Comparison of ENCODE assay signal across 9 mouse cellular contexts in the genomic region with DNA sequence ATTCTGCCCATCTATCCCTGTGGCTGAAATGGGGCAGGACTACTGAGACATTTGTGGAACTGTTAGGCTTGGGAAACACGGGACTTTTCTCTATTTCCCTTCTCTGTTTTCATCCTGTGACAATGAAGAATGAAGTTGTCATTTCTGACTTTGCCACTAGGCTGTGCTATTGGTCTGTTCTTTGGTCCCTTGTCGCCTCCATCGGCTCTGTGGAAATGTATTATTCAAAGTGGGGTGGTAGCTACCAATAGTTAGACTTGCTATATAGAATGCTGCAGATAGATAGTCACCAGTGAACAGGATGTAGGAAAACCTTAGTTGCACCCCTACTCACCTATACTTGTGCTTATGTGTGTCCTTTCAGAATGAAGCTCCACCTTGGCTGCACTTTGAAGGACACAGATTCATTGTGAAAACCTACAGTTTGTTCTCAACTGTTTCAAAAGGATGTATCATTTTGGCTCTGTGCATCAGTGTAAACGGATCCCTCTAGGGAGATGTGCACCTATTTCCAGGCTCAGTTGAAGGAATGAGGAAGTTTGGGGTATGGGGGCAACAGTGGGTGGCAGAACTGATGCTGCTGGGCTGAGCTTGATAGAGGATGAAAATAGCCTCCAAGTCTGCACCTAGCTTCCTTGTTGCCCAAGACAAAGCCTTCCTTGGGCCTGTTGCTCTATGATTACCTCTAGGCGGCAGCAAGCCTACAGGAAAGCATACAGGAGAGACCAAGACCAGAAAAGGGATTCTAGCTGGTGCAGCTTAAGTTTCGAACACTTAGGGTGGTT.
DNase-seq lines count a peak whose midpoint lies in the region; TF ChIP-seq lines count a peak whose summit lies in the region.
"Had no signal": no experiment of that assay in that cellular context is flagged by ENCODE, and none has a peak within 500 bp of the region (broad histone marks: within the 10 kb centered on the region; RNA-seq: fewer than 3 reads in every experiment).

No protein-coding gene starts in this region.

- no peak overlapping the region for H3K4me3 ChIP-seq in layer of hippocampus, adult 2 months
- H3K4me3 ChIP-seq: heart, embryonic 15.5 days had no signal

- DNase-seq in adrenal gland, adult (ENCODE audit: inconsistent age in 2 of 2, low spot score in 1 of 2), result peak; percentile 20 to 83
- DNase-seq in adrenal gland, postnatal 4 days (ENCODE audit: low spot score in 2 of 2), result no peak
- DNase-seq in 416B (ENCODE audit: low read depth), result peak; percentile 42
- DNase-seq in cerebellum, adult 8-10 months, result peak; percentile 69
- peak; percentile 35 to 59 for DNase-seq in frontal cortex, postnatal 10 days (ENCODE audit: low spot score in 2 of 2)
- DNase-seq in layer of hippocampus, adult 2 months (ENCODE audit: low spot score in 2 of 2), result peak; percentile 59 to 83
- peak; percentile 61 for DNase-seq in mesoderm, embryonic 11.5 days (ENCODE audit: low read depth, low spot score)
- DNase-seq in skeletal muscle tissue, adult 2 months (ENCODE audit: low read depth, low spot score), result peak; percentile 2

- TF ChIP-seq CTCF in layer of hippocampus, adult 2 months (conservative IDR thresholded peaks at IDR 0.05), result peak; percentile 84

- H3K27ac ChIP-seq in layer of hippocampus, adult 2 months, result peak overlapping the region; percentile 52; the same call in 1 of the 2 replicates
- H3K27ac ChIP-seq: heart, embryonic 15.5 days had no signal

Comparison
In these comparisons a context has a peak if more than half of its experiments do, and no peak if none do; other contexts are left out.
1. DNase-seq: peak in adrenal gland, adult (2 of 2), 416B (single experiment), cerebellum, adult 8-10 months (single experiment), frontal cortex, postnatal 10 days (2 of 2), layer of hippocampus, adult 2 months (2 of 2), mesoderm, embryonic 11.5 days (single experiment) and skeletal muscle tissue, adult 2 months (single experiment); none in adrenal gland, postnatal 4 days (0 of 2).